Mouse (Mus musculus): ENCODE results near the gene B4galnt2. TPM values are rescaled to one million over a fixed set of nuclear protein-coding genes. Genes with fewer than 3 reads are reported as not detected.
"Not testable (repeated sequence)": the region's sequence is repeated elsewhere in the genome, so short reads cannot be mapped to it uniquely, and the experiment has no call there.

The B4galnt2 gene
- total RNA-seq, 2 experiments from 2014 or later: not detected

DNA sequence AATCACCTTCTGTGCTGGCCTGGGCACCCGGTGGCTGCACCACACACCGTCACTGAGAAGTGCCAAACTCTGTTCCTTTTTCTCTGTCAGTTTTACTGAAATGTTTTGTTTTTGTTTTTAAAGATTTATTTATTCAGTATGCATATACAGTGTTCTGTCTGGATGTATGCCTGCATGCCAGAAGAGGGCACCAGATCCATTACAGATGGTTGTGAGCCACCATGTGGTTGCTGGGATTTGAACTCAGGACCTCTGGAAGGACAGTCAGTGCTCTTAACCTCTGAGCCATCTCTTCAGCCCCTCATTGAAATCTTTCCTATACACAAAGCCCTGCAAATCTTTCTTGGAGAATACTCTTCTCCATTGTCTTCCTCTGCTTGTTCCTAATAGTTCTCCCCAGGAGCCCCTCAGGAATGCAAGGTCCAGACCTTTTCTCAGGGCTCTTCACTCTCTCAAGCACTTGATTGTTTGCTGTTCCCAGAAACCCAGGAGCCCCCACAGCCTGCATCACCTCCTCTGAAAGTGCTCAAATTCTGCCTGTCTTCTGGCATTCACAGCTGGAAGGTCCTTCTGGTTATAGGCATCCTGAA is 24.1 kb downstream of the B4galnt2 start:
- DNase-seq: no peak

DNA sequence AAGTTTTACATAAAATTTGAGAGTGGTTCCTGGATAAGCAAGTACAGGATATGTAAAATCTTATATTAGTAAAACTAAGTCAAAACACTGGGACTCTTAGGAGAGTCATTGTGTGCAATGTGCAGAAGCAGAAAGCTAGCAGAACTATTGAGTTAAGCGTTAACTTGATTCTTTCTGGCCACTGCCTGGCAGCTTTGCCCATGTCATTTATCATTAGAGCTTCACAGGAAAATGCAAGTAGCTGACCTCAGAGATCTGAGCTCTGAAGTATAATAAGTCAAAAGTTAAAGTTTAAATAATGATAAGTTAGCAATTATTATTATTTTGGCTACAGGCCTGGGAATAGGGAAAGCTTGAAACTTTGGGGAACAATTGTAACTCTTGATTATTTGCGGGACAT is 34.8 kb downstream of the B4galnt2 start:
- DNase-seq: not testable (repeated sequence)

DNA sequence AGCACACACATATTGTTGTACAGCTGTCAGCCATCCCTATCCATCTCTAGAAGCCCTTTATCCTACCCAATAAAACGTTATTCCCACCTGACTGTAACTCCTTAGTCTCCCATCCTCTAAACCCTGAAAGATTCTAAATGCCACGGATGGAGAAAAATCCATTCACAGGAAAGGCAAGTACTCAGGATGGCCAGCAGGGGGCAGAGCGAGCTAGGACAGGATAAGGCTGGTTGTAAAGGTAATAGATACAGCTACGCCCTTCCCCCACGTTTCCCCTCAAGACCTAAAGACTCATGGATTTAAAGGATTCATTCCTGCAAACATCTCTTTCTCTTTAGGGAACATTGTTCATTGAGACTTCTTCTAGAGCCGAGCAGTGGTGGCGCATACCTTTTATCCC is 38.4 kb downstream of the B4galnt2 start:
- DNase-seq: peak; percentile 77

GRCm38 (mm10) chr11:95875804-95876203 is 38.9 kb downstream of the B4galnt2 start:
- DNase-seq: no peak

DNA sequence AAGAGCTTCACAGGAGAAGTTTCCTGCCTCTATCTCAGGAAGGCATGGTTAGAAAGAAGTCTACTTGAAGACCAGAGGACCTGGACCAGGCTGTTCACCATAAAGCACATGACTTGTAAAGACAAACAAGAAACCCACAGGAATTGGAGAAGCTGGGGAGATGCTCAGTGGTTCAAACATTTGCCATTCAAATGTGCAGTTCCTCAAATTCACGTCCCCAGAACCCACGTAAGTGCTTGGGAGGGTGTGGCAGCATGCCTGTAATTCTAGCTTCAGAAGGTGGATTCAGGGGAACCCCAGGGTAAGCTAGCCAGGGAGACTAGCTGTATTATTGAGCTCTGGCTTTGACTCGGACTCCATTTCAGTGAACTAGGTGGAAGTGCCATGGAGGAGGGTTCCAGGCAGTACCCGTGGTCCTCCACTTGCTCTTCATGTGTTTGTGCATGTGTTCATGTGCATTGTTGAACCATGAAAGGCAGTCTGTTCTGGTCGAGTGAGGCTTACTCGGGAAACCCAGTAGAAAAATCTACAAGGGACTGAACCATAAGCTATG is 44.7 kb downstream of the B4galnt2 start:
- no peak for DNase-seq

GRCm38 (mm10) chr11:95869442-95869841 is 45.2 kb downstream of the B4galnt2 start:
- DNase-seq: no peak

GRCm38 (mm10) chr11:95861397-95861796 is 53.3 kb downstream of the B4galnt2 start:
- DNase-seq: no peak

DNA sequence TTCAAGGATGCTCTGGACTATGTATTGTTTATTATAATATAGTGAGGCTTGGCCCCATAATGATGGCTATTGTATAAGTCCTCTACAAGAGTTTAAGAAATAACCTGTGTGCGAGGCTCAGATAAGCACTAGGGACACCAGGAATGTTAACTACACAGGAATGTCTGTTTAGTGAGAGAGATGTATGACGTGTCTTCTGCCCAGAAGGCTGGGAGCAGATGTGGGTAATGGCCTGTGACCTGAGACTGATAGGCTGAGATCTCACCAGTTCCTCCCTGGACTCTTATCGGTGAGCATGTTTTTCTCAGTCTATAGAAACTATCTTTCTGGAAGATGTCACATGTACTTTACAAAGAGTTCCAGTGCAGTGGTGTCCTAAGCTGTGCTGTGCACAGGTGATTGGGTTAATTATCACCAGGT is 54.6 kb downstream of the B4galnt2 start:
- no peak for DNase-seq

DNA sequence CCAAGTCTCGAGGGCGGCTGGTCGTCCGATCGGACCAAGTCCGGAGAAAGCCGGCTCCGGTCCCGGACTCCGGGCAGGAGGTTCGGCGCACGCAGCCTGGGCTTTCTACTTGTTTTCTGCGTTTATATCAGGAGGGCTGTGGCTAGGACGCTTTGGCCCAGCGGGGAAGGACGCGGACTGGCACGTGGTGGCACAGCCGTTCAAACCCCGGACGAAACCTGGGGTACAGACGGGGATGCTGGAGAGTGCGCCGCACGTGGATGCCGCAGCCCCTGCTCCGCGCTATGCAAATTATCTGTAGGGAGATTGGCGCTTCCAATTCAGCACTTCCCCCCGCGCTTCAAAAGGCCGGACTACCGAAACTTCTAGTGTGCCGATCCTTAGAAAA is 55.2 kb downstream of the B4galnt2 start:
- DNase-seq: no peak

- DNase-seq: peak; percentile 97
Observed at GRCm38 (mm10) chr11:95858528-95859467, 55.9 kb downstream of the B4galnt2 start.

DNA sequence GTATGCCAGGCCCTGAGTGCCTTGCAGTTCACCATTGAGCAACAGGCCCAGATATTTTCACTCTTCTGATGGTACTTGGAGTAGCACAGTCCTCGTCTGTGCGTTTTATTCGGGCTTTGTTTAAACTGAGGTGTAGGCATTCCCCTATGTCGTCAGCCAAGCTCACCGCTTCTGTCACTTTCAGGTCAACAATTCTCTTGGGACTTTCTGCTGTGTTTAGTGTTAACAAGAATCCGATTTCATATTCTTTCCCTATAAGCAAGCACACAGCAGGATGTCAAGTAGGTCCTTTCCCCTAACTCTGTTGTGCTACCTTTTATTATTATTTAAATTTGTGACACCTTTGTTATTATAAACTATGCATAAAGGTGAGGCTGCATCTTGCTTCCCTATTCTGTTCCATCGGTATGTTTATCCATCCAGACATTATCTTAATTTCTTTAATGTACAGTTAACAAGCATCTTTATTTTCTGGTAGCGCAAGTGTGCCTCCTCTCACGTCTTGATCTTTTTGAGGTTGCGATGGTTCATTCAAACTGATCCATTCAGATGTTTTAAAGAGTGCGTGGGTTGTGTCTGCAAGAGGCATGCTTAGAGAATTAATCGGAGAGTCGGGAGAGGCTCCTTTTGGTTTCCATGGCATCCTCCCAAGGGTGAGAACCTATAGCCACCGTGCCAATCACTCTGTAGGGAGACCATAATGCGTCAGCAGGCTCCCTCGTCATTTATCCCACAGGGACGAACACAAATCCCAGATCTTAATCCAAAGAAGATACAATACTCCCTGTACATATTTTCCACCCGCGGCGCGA is 56.8 kb downstream of the B4galnt2 start:
- DNase-seq: no peak

DNA sequence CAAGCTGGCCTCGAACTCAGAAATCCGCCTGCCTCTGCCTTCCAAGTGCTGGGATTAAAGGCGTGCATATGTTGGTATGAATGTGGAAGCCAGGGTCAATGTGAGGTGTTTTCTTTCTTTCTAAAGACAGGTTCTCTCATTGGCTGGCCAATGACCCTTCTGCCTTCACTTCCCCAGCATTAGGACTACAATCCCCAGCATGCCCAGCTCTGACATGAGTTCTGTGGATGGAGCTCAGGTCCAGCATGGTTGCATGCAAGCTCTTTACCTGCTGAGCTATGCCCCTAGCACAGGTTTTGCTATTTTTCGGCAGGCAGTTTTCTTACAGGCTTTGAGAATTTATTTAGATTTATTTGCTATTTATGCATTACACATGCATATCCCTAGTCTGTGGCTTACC is 57.4 kb downstream of the B4galnt2 start:
- no peak for DNase-seq

DNA sequence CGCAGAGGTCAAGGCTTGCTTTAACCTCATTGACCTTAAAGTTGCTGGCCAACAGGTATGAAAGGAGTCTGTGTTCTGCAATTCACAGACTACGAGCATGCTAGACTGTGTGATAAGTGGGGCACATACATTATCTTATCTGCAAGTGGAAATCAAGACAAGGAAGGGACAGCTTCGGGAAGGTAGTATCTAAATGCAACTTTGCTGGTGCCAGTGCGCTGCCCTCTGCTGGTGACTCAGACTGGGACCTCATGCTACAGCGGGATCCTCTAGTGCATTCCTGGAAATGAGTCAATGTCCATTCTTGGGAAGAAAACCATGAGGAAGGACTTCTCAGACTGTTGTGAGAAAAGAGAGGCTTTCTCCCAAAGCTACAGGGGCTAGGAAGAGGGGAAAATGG is 61.0 kb downstream of the B4galnt2 start:
- peak; percentile 77 for DNase-seq

DNA sequence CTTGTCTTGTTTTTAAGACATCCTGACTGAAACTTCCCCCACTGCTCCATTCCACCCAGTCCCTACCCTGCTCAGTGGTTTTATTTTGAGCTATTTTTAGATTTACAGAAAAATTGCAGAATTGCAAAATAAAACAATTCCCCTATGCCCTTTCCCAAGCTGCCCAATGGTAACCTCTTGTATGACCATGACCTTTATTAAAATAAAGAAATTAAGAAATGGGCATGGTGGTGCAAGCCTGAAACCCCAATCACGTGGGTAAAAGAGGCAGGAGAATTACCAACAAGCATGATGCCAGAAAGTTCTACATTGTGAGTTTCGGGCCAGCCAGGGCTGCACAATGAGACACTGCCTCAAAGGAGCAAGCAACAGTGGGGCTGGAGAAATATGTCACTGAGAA is 63.8 kb downstream of the B4galnt2 start:
- no peak for DNase-seq

GRCm38 (mm10) chr11:95844935-95845334 is 69.8 kb downstream of the B4galnt2 start:
- DNase-seq: no peak

GRCm38 (mm10) chr11:95843421-95843950 is 71.2 kb downstream of the B4galnt2 start:
- DNase-seq: no peak

DNA sequence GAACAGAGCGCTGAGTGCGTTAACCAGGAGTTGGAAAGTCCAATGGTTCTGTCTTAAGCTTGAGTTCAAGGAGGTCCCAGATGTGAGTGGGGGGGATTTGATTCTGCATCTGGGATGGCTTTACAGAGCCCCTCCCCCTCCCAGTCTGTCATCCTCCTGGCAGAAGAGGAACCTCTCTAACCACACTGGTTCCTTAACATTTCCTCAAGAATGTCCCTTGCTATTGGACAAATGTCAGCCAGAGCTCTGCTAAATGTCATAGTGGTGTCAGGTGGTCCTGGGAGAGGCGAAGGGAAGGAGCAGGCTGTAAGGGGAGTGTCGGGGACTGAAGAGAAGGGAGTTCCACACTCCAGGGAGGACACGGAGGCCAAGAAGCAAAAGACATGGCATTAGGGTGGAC is 71.7 kb downstream of the B4galnt2 start:
- DNase-seq: no peak

DNA sequence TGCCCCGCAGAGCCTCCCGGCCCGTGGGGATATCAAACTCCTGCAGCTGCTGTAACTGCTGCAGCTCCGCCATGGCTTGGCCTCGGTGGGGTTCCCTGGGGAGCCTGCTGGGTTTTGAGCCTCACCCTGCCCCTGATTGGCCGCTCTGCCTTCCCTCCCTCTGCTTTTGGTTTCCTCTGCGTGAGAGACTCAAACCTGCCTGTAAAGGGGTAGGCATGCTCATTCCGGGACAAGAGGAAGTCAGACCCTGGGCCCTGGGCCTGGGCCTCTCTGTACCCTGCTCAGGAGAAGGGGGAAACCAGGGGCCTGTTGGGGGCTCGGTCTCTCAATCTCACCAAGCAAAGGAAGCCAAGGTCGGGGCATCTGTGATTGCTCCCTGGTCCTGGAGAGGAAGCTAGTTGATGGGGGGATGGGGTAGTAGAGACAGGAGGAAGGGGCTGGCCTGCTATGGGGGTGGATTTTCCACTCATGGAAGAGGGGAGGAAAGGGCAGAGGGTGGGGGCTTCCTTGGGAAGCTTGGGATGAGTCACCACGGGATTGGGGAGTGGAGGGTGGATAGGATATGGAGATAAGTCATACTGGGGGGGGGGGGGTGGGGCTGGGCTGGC is 72.5 kb downstream of the B4galnt2 start, which contains the start of gene Abi3:
TSS of gene Abi3 (minus strand) at position 403 of the 608 bp plus-strand sequence.
- peak; percentile 59 for DNase-seq

GRCm38 (mm10) chr11:95841498-95841830 is 73.2 kb downstream of the B4galnt2 start:
- no peak for DNase-seq

GRCm38 (mm10) chr11:95840694-95841497 is 73.8 kb downstream of the B4galnt2 start:
- no peak for DNase-seq
